Mouse (Mus musculus): Measurements from ENCODE around the gene Trappc3. TPM values are rescaled to one million over a fixed set of nuclear protein-coding genes. Genes with fewer than 3 reads are reported as not detected.

Trappc3 gene
- polyA plus RNA-seq, 1 experiment, result 51.1 TPM

DNA sequence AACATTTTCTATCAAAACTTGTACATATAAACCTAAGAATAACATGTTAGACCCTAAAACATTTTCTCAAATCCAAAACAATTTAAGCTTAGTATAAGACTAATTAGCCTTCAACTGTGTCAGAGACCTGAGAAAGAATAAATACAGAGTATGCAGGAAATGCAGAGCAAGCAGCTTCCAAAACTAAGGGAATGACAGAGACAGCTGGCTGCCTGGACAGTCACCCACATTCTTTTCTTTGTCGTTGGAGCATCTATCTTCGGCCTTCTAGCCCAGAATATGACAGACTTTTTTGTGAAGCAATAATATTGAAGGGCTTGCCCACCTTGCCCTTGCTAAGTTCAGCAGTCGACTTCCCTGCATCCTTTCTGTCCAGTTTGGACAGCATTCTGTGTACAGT lies 7.2 kb downstream of the Trappc3 start:
- H3K4me1 ChIP-seq (ENCODE audit: control insufficient read depth, insufficient read depth, low read length), result no peaks in the 10 kb centered on the region
- no peak overlapping the region for H3K4me3 ChIP-seq (replicated peaks; ENCODE audit: extremely low read depth, low read depth, low read length)
- TF ChIP-seq POLR2A (IDR thresholded peaks at IDR 0.05; ENCODE audit: borderline replicate concordance, extremely low read depth, low read depth, low read length) (no peak), CTCF (IDR thresholded peaks at IDR 0.05; ENCODE audit: insufficient read depth, low read length) (no peak)
- DNase-seq, result no peak
- 71% methylated on average over 3 of the region's 3 CpGs for WGBS

DNA sequence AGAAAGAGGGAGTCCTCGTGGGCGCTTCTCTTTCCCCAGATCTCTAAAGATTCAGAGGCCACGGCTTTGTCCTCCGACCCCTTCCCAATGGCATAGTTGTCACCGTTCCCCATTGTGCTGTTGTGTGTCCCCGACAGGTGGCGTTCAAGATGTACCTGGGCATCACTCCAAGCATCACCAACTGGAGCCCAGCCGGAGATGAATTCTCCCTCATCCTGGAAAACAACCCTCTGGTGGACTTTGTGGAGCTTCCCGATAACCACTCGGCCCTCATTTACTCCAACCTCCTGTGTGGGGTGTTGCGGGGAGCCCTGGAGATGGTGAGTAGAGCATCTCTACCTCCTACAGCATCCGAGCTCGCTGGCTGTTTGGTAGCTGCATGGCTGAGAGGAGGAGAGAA lies 11.6 kb downstream of the Trappc3 start:
- no peak for TF ChIP-seq POLR2A (IDR thresholded peaks at IDR 0.05; ENCODE audit: borderline replicate concordance, extremely low read depth, low read depth, low read length)
- TF ChIP-seq CTCF (IDR thresholded peaks at IDR 0.05; ENCODE audit: insufficient read depth, low read length), result no peak
- WGBS, result 87% methylated on average over 13 of the region's 13 CpGs
- Histone ChIP-seq H3K4me1 (ENCODE audit: control insufficient read depth, insufficient read depth, low read length) (no peaks in the 10 kb centered on the region), H3K4me3 (replicated peaks; ENCODE audit: extremely low read depth, low read depth, low read length) (no peak overlapping the region)
- DNase-seq, result no peak

DNA sequence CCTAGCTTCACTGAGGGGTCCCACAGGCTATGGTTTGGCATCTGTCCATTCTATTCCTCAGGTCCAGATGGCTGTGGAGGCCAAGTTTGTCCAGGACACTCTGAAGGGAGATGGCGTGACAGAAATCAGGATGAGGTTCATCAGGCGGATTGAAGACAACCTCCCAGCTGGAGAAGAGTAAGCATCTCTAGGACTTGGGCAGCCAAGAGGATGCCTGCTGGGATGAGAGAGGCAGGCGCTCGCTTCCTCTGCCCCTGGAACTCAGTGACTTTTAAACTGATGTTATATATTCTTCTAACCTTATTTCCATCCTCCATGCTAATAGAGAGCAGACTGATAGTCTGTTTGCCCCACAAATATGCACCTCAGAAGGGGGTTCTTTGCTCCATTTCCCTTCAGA lies 13.0 kb downstream of the Trappc3 start:
- DNase-seq, result no peak
- H3K4me3 ChIP-seq (replicated peaks; ENCODE audit: extremely low read depth, low read depth, low read length), result no peak overlapping the region
- WGBS, result 92% methylated on average over 4 of the region's 4 CpGs
- no peaks in the 10 kb centered on the region for H3K4me1 ChIP-seq (ENCODE audit: control insufficient read depth, insufficient read depth, low read length)
- no peak for TF ChIP-seq POLR2A (IDR thresholded peaks at IDR 0.05; ENCODE audit: borderline replicate concordance, extremely low read depth, low read depth, low read length)
- no peak for TF ChIP-seq CTCF (IDR thresholded peaks at IDR 0.05; ENCODE audit: insufficient read depth, low read length)

GRCm38 (mm10) chr4:126275681-126276131 lies 13.6 kb downstream of the Trappc3 start:
- H3K4me1 ChIP-seq (ENCODE audit: control insufficient read depth, insufficient read depth, low read length), result no peaks in the 10 kb centered on the region
- DNase-seq, result no peak
- WGBS, result 77% methylated on average over 13 of the region's 13 CpGs
- H3K4me3 ChIP-seq (replicated peaks; ENCODE audit: extremely low read depth, low read depth, low read length), result no peak overlapping the region
- no peak for TF ChIP-seq POLR2A (IDR thresholded peaks at IDR 0.05; ENCODE audit: borderline replicate concordance, extremely low read depth, low read depth, low read length)
- no peak for TF ChIP-seq CTCF (IDR thresholded peaks at IDR 0.05; ENCODE audit: insufficient read depth, low read length)

DNA sequence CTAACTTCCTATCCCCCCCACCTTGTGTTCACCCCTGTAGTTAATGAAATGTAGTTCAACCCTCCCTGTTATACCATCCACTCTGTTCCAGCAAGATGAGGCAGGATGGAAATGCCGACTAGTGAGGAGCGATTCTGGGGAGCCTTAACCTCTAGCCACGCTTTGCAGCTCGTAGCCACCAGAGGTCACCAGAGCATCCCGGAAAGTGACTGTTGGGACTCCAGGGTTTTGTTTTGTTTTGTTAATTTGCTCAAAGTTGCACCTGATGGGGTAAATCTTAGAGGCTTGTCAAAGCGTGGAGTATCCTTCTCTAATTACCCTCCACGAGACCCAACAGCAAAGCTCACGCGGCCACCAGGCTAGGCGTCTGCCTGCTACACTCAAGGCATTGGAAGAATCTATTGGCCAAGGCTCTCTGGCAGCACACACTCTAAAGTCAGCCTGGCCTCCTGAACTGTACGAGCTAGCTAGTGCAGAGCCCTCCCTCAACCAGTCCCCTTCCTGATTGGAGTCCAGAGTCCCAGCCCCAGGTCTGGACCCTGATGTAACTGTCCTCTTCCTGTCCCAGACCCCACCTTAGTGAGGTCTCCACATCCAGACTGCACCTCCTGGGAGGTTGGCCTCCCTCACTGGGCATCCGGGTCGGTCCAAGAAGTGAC lies 15.9 kb downstream of the Trappc3 start:
- WGBS, result 12% methylated on average over 13 of the region's 13 CpGs
- peak; percentile 48 for DNase-seq
- TF ChIP-seq CTCF (IDR thresholded peaks at IDR 0.05; ENCODE audit: insufficient read depth, low read length) (peak; percentile 90), POLR2A (IDR thresholded peaks at IDR 0.05; ENCODE audit: borderline replicate concordance, extremely low read depth, low read depth, low read length) (no peak)
- Histone ChIP-seq H3K4me1 (ENCODE audit: control insufficient read depth, insufficient read depth, low read length) (no peaks in the 10 kb centered on the region), H3K4me3 (replicated peaks; ENCODE audit: extremely low read depth, low read depth, low read length) (no peak overlapping the region)

DNA sequence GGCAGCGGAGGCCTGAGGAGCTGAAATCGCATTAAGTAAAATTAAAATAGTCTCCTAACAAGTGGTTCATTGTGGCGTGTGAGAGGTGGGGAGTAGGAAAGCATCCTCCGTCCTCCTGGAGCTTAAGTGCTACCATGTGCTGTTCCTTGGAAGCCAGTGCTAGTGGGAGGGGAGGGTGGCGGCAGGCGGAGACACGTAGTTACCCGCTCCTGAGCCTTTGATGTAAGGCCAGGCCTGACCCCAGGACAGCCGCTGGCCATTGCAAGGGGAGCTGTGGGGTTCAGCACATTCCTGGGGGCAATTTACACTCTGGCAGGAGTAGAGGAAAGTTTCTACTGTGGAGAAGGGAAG lies 16.4 kb downstream of the Trappc3 start:
- TF ChIP-seq CTCF (IDR thresholded peaks at IDR 0.05; ENCODE audit: insufficient read depth, low read length) (no peak), POLR2A (IDR thresholded peaks at IDR 0.05; ENCODE audit: borderline replicate concordance, extremely low read depth, low read depth, low read length) (no peak)
- DNase-seq, result no peak
- WGBS, result 54% methylated on average over 9 of the region's 9 CpGs
- Histone ChIP-seq H3K4me1 (ENCODE audit: control insufficient read depth, insufficient read depth, low read length) (no peaks in the 10 kb centered on the region), H3K4me3 (replicated peaks; ENCODE audit: extremely low read depth, low read depth, low read length) (no peak overlapping the region)

- Histone ChIP-seq H3K4me3 (replicated peaks; ENCODE audit: extremely low read depth, low read depth, low read length) (no peak overlapping the region), H3K4me1 (ENCODE audit: control insufficient read depth, insufficient read depth, low read length) (no peaks in the 10 kb centered on the region)
- no peak for DNase-seq
- TF ChIP-seq CTCF (IDR thresholded peaks at IDR 0.05; ENCODE audit: insufficient read depth, low read length), result no peak
- TF ChIP-seq POLR2A (IDR thresholded peaks at IDR 0.05; ENCODE audit: borderline replicate concordance, extremely low read depth, low read depth, low read length), result no peak
- WGBS, result 81% methylated on average over 9 of the region's 9 CpGs
These were observed 16.8 kb downstream of the Trappc3 start for GRCm38 (mm10) chr4:126278961-126279360.

DNA sequence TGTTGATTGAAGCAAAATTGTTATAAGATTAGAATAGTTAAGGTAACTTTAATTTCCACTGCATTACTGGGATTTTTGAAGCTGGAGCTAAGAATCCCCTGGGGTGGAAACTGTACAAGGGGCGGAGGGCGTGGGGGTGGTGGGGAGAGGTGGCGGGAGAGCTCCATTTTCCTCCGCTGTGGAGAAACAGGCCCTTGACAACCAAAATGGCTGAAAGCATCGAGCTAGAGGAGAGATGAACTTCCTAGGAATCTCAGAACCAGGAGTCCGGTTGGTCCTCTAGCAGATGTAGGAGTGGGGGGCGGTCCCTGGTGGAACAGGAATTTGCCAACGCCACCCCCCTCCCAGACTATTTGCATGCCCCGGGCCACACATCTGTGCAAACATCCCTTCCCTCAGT lies 19.6 kb downstream of the Trappc3 start:
- no peak for DNase-seq
- no peak for TF ChIP-seq CTCF (IDR thresholded peaks at IDR 0.05; ENCODE audit: insufficient read depth, low read length)
- TF ChIP-seq POLR2A (IDR thresholded peaks at IDR 0.05; ENCODE audit: borderline replicate concordance, extremely low read depth, low read depth, low read length), result no peak

DNA sequence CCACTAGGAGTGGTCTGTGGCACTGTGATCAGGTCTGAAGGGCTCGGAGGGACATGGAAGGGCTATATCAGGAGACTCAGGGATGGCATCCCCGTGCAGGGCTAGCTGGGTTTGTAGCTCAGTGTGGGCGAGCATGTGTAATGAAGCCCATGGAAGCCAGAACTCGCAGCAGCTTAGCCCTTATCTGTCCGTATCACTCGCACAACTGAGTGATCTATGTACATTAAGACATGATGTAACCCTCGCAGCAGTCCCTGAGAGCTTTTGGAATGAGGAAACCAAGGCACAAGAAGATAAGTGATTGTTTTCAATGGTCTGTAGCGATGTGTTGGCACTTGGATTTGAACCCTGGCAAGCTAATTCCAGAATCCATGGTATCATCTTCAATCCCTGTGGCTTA lies 21.5 kb downstream of the Trappc3 start:
- TF ChIP-seq CTCF (IDR thresholded peaks at IDR 0.05; ENCODE audit: insufficient read depth, low read length) (no peak), POLR2A (IDR thresholded peaks at IDR 0.05; ENCODE audit: borderline replicate concordance, extremely low read depth, low read depth, low read length) (no peak)
- 82% methylated on average over 8 of the region's 8 CpGs for WGBS
- no peak for DNase-seq
- Histone ChIP-seq H3K4me1 (ENCODE audit: control insufficient read depth, insufficient read depth, low read length) (peaks cover 3% of the 10 kb centered on the region; the same call in 1 of the 2 replicates), H3K4me3 (replicated peaks; ENCODE audit: extremely low read depth, low read depth, low read length) (no peak overlapping the region)

More for the DNA sequence above, 19.6 kb downstream of the Trappc3 start:
- Histone ChIP-seq H3K4me1 (ENCODE audit: control insufficient read depth, insufficient read depth, low read length) (peaks cover 3% of the 10 kb centered on the region; the same call in 1 of the 2 replicates), H3K4me3 (replicated peaks; ENCODE audit: extremely low read depth, low read depth, low read length) (no peak overlapping the region)
- 63% methylated on average over 9 of the region's 9 CpGs for WGBS

GRCm38 (mm10) chr4:126286492-126286891 lies 24.4 kb downstream of the Trappc3 start, which contains the start of gene Col8a2:
Gene Col8a2, plus strand, starts transcription at chr4:126286793.
- TF ChIP-seq CTCF (IDR thresholded peaks at IDR 0.05; ENCODE audit: insufficient read depth, low read length) (no peak), POLR2A (IDR thresholded peaks at IDR 0.05; ENCODE audit: borderline replicate concordance, extremely low read depth, low read depth, low read length) (no peak)
- 3% methylated on average over 42 of the region's 42 CpGs for WGBS
- DNase-seq, result no peak
- Histone ChIP-seq H3K4me1 (ENCODE audit: control insufficient read depth, insufficient read depth, low read length) (peaks cover 3% of the 10 kb centered on the region; the same call in 1 of the 2 replicates), H3K4me3 (replicated peaks; ENCODE audit: extremely low read depth, low read depth, low read length) (peak within 1 kb of the TSS; percentile 12)

Measured in lung, adult 2 months (tissue).